Mouse (Mus musculus) common myeloid progenitor, adult 5-6 weeks (primary cell): ENCODE data around the gene Rnf212b. TPM values are rescaled to one million over a fixed set of nuclear protein-coding genes. Genes with fewer than 3 reads are reported as not detected.

Experiments
- ATAC-seq: replicated peaks from 2 replicates; pipeline ENCODE4 v1.8.0; 2016; ENCODE audit warnings: low read depth, mild to moderate bottlenecking, moderate TSS enrichment, inconsistent platforms; ENCODE audit not compliant: poor library complexity, severe bottlenecking
- total RNA-seq: library from RNA; stranded (forward); fragments of 200-1000, 187-1606 nt; gene quantifications from 2 replicates; pipeline ENCODE4 v1.2.3, GENCODE M21; 2017

Gene Rnf212b
- total RNA-seq, 1 experiment from 2014 or later, result not detected

GRCm38 (mm10) chr14:54865626-54866025 is 51.7 kb downstream of the Rnf212b start:
- no peak for ATAC-seq

GRCm38 (mm10) chr14:54866268-54866667 is 52.3 kb downstream of the Rnf212b start:
- ATAC-seq, result no peak

- no peak for ATAC-seq
These were observed 53.0 kb downstream of the Rnf212b start for GRCm38 (mm10) chr14:54866936-54867335.

- no peak for ATAC-seq
These were observed 54.1 kb downstream of the Rnf212b start for GRCm38 (mm10) chr14:54868026-54868425.

GRCm38 (mm10) chr14:54870861-54871260 is 56.9 kb downstream of the Rnf212b start, which contains the start of gene Homez:
Gene Homez (minus strand): TSS chr14:54870961.
- ATAC-seq, result no peak

GRCm38 (mm10) chr14:54874165-54874564 is 60.2 kb downstream of the Rnf212b start:
- no peak for ATAC-seq

- 0 out of 2 replicates have a peak, but pooled peaks have one; percentile 16 for ATAC-seq
These were observed 62.0 kb downstream of the Rnf212b start for GRCm38 (mm10) chr14:54875844-54876538.

GRCm38 (mm10) chr14:54876539-54877047 is 62.7 kb downstream of the Rnf212b start:
- ATAC-seq, result peak; percentile 75

GRCm38 (mm10) chr14:54877048-54877715 is 63.2 kb downstream of the Rnf212b start, which contains the start of gene Ppp1r3e:
Gene Ppp1r3e (minus strand): TSS chr14:54877550.
- ATAC-seq, result peak; percentile 75

GRCm38 (mm10) chr14:54883154-54884021 is 69.4 kb downstream of the Rnf212b start, which contains the start of the genes Bcl2l2 and Gm20521:
Gene Bcl2l2 (plus strand): TSS chr14:54883377.
Gene Gm20521 (plus strand): TSS chr14:54883441.
- ATAC-seq, result peak; percentile 97

GRCm38 (mm10) chr14:54884022-54884712 is 70.2 kb downstream of the Rnf212b start:
- ATAC-seq, result no peak

GRCm38 (mm10) chr14:54885309-54885708 is 71.4 kb downstream of the Rnf212b start:
- ATAC-seq, result no peak

- ATAC-seq, result no peak
These were observed 78.3 kb downstream of the Rnf212b start, which contains the start of gene Pabpn1 for GRCm38 (mm10) chr14:54892200-54892599. Gene Pabpn1 (plus strand): TSS chr14:54892500.

- ATAC-seq, result peak; percentile 98
These were observed 79.8 kb downstream of the Rnf212b start for GRCm38 (mm10) chr14:54893651-54894181.

- ATAC-seq, result no peak
These were observed 80.6 kb downstream of the Rnf212b start for GRCm38 (mm10) chr14:54894296-54895151.

GRCm38 (mm10) chr14:54897445-54897844 is 83.5 kb downstream of the Rnf212b start:
- ATAC-seq, result no peak

GRCm38 (mm10) chr14:54900383-54900782 is 86.4 kb downstream of the Rnf212b start:
- peak; percentile 84 for ATAC-seq

GRCm38 (mm10) chr14:54903641-54904040 is 89.7 kb downstream of the Rnf212b start:
- no peak for ATAC-seq
